Mouse (Mus musculus): ENCODE results near the gene Spam1.

Spam1 gene

GRCm38 (mm10) chr6:24790888-24791287, at the start of gene Spam1:
Gene Spam1, plus strand, starts transcription at chr6:24791188.
- DNase-seq (ENCODE audit: low read depth), result no peak

- DNase-seq (ENCODE audit: low read depth), result no peak
Observed at GRCm38 (mm10) chr6:24748029-24748428, 43.0 kb upstream of the Spam1 start, which contains the start of gene Hyal4. Gene Hyal4, plus strand, starts transcription at chr6:24748329.

DNA sequence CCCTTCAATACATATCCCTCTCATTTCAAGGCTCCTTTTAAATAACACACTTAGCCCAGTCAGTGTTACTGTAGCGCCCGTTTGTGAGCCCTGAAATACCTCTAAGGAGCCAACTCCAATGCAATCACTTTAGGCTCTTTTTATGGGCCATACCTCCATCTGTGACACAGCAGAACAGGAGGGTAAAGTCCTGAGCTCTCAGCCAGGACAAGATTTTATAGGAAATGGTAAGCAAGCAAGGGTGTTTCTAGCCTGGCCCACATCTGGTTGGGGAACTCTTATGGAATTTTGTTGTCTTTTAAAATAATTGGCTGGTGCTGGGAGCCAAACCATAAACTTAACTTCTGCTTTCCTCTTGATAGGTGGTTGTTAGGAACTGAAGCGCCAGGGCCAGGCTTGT, 31.7 kb upstream of the Spam1 start:
- DNase-seq (ENCODE audit: low read depth), result no peak

DNA sequence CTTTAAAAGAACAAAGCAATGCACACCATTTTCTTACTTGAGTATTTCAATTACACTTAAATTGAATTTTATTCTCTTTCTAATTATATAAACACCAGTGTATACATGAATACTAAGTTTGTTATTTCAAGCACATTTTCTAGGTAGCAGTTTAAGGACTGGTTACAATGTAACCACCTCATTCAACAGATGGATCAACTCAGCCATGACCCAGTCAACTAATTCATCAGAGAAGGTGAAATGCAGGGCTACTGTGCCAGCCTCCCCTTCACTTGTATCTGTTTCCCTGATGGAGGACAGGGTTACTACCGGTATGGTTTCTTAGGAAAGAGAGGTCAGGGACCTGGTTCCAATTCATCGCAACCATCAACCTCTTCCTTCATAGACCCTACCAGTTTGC, 24.7 kb upstream of the Spam1 start:
- no peak for DNase-seq (ENCODE audit: low read depth)

DNA sequence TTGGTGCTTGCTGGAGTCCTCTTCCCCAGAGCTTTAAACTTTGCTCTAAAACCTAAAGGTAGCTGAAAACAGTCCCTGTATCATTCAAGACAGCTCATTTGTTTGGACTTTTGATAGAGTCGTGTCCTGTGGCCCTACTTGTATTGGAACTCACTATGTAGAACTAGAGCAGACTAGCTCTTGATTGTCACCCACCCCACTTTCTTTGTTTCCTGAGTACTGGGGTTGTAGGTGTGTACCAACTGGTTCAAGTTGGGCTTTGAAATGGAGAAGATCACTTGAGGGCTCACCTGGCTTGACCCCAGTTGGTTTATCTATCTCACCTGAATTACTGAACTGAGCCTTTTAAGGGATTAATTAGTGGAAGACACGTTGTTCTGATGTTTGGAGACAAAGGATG, 11.8 kb upstream of the Spam1 start:
- no peak for DNase-seq (ENCODE audit: low read depth)

- DNase-seq (ENCODE audit: low read depth), result no peak
Observed at GRCm38 (mm10) chr6:24822070-24822469, 31.1 kb downstream of the Spam1 start.
